Comparison of ENCODE assay signal across 7 mouse cellular contexts in genomic region chr14:13770686-13771085, GRCm38 (mm10).
DNase-seq lines count a peak whose midpoint lies in the region.

No protein-coding gene starts in this region.

- peak overlapping the region; percentile 69 for H3K27ac ChIP-seq in hindbrain, embryonic 10.5 days
- H3K27ac ChIP-seq in midbrain, embryonic 10.5 days (replicated peaks), result peak overlapping the region; percentile 83

- H3K27me3 ChIP-seq in hindbrain, embryonic 10.5 days (ENCODE audit: insufficient read depth, poor library complexity, severe bottlenecking), result no peaks in the 10 kb centered on the region
- no peaks in the 10 kb centered on the region for H3K27me3 ChIP-seq in midbrain, embryonic 10.5 days (ENCODE audit: low read depth, poor library complexity, severe bottlenecking)

- no peak overlapping the region for H3K4me3 ChIP-seq in hindbrain, embryonic 10.5 days
- no peak overlapping the region for H3K4me3 ChIP-seq in midbrain, embryonic 10.5 days

- H3K4me1 ChIP-seq in hindbrain, embryonic 10.5 days (replicated peaks), result peaks cover 14% of the 10 kb centered on the region
- peaks cover 26% of the 10 kb centered on the region for H3K4me1 ChIP-seq in midbrain, embryonic 10.5 days

- H3K36me3 ChIP-seq in hindbrain, embryonic 10.5 days, result no peaks in the 10 kb centered on the region
- H3K36me3 ChIP-seq in midbrain, embryonic 10.5 days, result no peaks in the 10 kb centered on the region

- peak; percentile 5 for DNase-seq in testis, postnatal 14 days (ENCODE audit: low spot score)
- DNase-seq in testis, postnatal 10 days (ENCODE audit: low spot score), result no peak
- peak; percentile 48 for DNase-seq in hindbrain, embryonic 10.5 days (ENCODE audit: low spot score)
- DNase-seq in midbrain, embryonic 10.5 days (ENCODE audit: low spot score), result peak; percentile 54
- no peak for DNase-seq in gastrocnemius, postnatal 4 days (ENCODE audit: low spot score in 2 of 2)
- DNase-seq in B cell, adult 2 months, result no peak
- DNase-seq in cerebellum, adult 9-10 months, result no peak

- no peaks in the 10 kb centered on the region for H3K9me3 ChIP-seq in hindbrain, embryonic 10.5 days
- no peaks in the 10 kb centered on the region for H3K9me3 ChIP-seq in midbrain, embryonic 10.5 days (replicated peaks)

- 0% methylated on average over 1 of the region's 1 CpGs for WGBS in hindbrain, embryonic 10.5 days
- 0% methylated on average over 1 of the region's 1 CpGs for WGBS in midbrain, embryonic 10.5 days

Comparison
In these comparisons a context has a peak if more than half of its experiments do, and no peak if none do; other contexts are left out.
1. DNase-seq: peak in testis, postnatal 14 days (single experiment), hindbrain, embryonic 10.5 days (single experiment) and midbrain, embryonic 10.5 days (single experiment); none in testis, postnatal 10 days (single experiment), gastrocnemius, postnatal 4 days (0 of 2), B cell, adult 2 months (0 of 2) and cerebellum, adult 9-10 months (single experiment).